Mouse (Mus musculus): Measurements from ENCODE around the gene Als2cr12.
"Not testable (repeated sequence)": the region's sequence is repeated elsewhere in the genome, so short reads cannot be mapped to it uniquely, and the experiment has no call there.

The Als2cr12 gene

DNA sequence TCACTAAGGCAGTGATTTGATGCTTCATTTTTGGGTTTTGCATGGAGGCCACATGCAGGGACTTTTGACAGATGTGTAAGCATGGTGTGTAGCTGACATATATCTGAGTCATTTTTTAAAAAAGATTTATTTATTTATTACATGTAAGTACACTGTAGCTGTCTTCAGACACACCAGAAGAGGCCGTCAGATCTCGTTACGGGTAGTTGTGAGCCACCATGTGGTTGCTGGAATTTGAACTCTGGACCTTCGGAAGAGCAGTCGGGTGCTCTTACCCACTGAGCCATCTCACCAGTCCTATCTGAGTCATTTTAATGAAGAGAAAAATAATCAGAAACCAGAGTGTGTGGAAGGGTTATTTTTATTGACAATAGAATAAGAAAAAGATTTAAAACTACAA, 86.2 kb downstream of the Als2cr12 start:
- not testable (repeated sequence) for DNase-seq

DNA sequence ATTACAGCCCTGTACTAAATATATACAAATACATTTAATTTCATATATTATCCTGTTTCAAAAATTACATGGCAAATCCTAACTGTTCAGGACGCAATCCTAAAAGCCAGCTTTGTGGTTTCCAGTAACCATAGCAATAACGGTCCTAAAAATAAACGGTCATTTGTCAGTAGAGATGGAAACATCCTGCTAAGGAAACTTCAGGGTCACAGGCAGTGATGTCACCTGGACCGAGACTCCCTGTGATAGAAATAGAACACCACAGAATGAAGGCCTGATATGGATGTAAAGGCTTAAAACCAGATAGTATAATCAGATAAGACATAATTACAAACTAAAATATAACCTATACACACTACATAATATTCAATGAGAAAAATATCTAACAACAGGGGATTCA, 92.1 kb downstream of the Als2cr12 start:
- no peak for DNase-seq

DNA sequence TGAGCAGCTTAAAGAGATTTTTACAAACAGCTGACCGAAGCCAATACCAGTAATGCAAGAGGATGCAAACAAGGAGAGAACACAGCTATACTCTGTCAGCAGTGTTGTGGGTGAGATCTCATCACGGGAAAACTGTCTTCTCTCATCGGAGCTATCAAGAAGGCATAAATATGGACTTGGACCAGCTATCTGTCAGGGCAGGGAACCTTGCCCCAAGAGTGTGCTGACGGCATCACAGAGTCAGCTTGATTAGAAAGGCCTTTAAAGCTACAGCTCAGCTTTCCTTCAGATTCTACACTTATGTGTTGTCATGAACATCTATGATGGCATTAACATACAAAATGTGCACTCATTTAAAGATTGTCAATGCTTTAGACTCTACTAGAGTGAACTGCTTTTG, 93.1 kb downstream of the Als2cr12 start:
- DNase-seq: no peak

Data from retina, postnatal 1 day (tissue).